15 mouse cellular contexts compared by ENCODE assay signal in the genomic region with DNA sequence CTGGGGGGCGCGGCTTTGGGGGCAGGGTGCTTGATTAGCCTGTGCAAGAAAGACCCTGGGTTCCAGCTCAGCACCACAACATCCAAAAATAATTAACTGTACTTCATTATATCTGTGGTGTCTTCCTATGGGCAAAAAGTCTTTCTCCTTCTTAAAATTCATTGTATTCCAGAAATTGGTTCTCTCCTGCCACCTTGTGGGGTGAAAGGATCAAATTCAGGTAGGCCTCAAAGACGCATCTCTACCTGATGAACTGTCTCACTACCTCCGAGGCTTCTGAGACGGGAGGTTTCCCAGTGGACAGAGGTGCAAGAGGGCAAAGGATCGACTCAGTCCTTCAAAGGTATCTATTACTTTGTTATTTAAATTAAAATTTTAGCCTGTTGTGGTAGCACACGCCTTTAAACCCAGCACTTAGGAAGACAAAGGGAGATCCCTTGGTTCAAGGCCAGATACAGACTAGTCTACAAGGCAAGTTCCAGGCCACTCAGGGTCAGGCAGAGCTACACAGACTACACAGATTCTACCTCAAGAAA. TPM values are rescaled to one million over a fixed set of nuclear protein-coding genes. Genes with fewer than 3 reads are reported as not detected.
DNase-seq lines count a peak whose midpoint lies in the region; ATAC-seq and TF ChIP-seq lines count a peak whose summit lies in the region.
"Had no signal": no experiment of that assay in that cellular context is flagged by ENCODE, and none has a peak within 500 bp of the region (broad histone marks: within the 10 kb centered on the region; RNA-seq: fewer than 3 reads in every experiment).

No protein-coding gene starts in this region.

- peak; percentile 20; the same call in 1 of the 2 replicates for TF ChIP-seq CTCF in cerebellum, adult 2 months (IDR thresholded peaks at IDR 0.05; ENCODE audit: borderline replicate concordance, insufficient read depth, low read depth, low read length)
- TF ChIP-seq CTCF in kidney, adult 2 months (conservative IDR thresholded peaks at IDR 0.05; ENCODE audit: insufficient read depth, insufficient read length, low read depth, low read length), result 0 out of 2 replicates have a peak, but pooled peaks have one; percentile 19
- TF ChIP-seq CTCF in stomach, postnatal 0 days (IDR thresholded peaks at IDR 0.05; ENCODE audit: low read depth), result peak; percentile 59

- no peak for TF ChIP-seq POLR2A in cerebellum, adult 2 months (IDR thresholded peaks at IDR 0.05; ENCODE audit: borderline replicate concordance, insufficient read depth, low read length)
- TF ChIP-seq POLR2A in kidney, adult 2 months (IDR thresholded peaks at IDR 0.05; ENCODE audit: low read depth, low read length), result no peak

- WGBS in cerebellum, adult 2 months, result 58% methylated on average over 7 of the region's 7 CpGs
- 64% methylated on average over 7 of the region's 7 CpGs for WGBS in kidney, adult 2 months
- WGBS in kidney, embryonic 16.5 days, result 70% methylated on average over 7 of the region's 7 CpGs
- 74% methylated on average over 7 of the region's 7 CpGs for WGBS in stomach, postnatal 0 days

- H3K9me3 ChIP-seq in kidney, embryonic 16.5 days (ENCODE audit: low read length), result no peaks in the 10 kb centered on the region
- no peaks in the 10 kb centered on the region for H3K9me3 ChIP-seq in stomach, postnatal 0 days (ENCODE audit: control insufficient read depth, low read length)
- H3K9me3 ChIP-seq: heart, embryonic 12.5 days; limb, embryonic 15.5 days had no signal

- ATAC-seq in cerebellum, adult (ENCODE audit: insufficient number of reproducible peaks, low FRiP score, low TSS enrichment), result no peak
- ATAC-seq in kidney, embryonic 16.5 days (ENCODE audit: low FRiP score, low TSS enrichment), result no peak
- no peak for ATAC-seq in stomach, postnatal 0 days (ENCODE audit: low FRiP score, low TSS enrichment)

- no peaks in the 10 kb centered on the region for H3K27me3 ChIP-seq in cerebellum, adult 2 months (ENCODE audit: control insufficient read depth, insufficient read depth, low read length)
- no peaks in the 10 kb centered on the region for H3K27me3 ChIP-seq in kidney, adult 2 months (replicated peaks; ENCODE audit: control insufficient read depth, insufficient read depth, low read length)
- no peaks in the 10 kb centered on the region for H3K27me3 ChIP-seq in kidney, embryonic 16.5 days (ENCODE audit: insufficient read depth, low read length)
- H3K27me3 ChIP-seq in stomach, postnatal 0 days (ENCODE audit: control insufficient read depth, insufficient read depth, low read length), result no peaks in the 10 kb centered on the region
- H3K27me3 ChIP-seq: heart, embryonic 12.5 days; limb, embryonic 15.5 days had no signal

- H3K27ac ChIP-seq in cerebellum, adult 2 months (ENCODE audit: insufficient read depth, low read length), result no peak overlapping the region
- H3K27ac ChIP-seq in kidney, adult 2 months (ENCODE audit: insufficient read depth, low read depth, low read length), result no peak overlapping the region
- no peak overlapping the region for H3K27ac ChIP-seq in kidney, embryonic 16.5 days (ENCODE audit: low read length)
- H3K27ac ChIP-seq in stomach, postnatal 0 days (replicated peaks), result no peak overlapping the region
- H3K27ac ChIP-seq: limb, embryonic 15.5 days; macrophage had no signal

- no peak overlapping the region; the same call in 1 of the 2 replicates for H3K9ac ChIP-seq in kidney, embryonic 16.5 days (replicated peaks; ENCODE audit: low read length)
- no peak overlapping the region for H3K9ac ChIP-seq in stomach, postnatal 0 days (ENCODE audit: low read length)
- H3K9ac ChIP-seq: heart, embryonic 12.5 days; limb, embryonic 15.5 days had no signal

- H3K4me3 ChIP-seq in cerebellum, adult 2 months (replicated peaks; ENCODE audit: insufficient read depth, low read depth, low read length), result no peak overlapping the region
- H3K4me3 ChIP-seq in kidney, adult 2 months (ENCODE audit: insufficient read depth, low read depth, low read length), result no peak overlapping the region
- no peak overlapping the region for H3K4me3 ChIP-seq in kidney, embryonic 16.5 days (ENCODE audit: low read length)
- no peak overlapping the region for H3K4me3 ChIP-seq in stomach, postnatal 0 days (ENCODE audit: low read depth, low read length)
- H3K4me3 ChIP-seq: heart, embryonic 12.5 days; limb, embryonic 15.5 days had no signal

- H3K36me3 ChIP-seq in kidney, adult 2 months (ENCODE audit: control insufficient read depth, insufficient read depth, low read length), result no peaks in the 10 kb centered on the region
- no peaks in the 10 kb centered on the region for H3K36me3 ChIP-seq in kidney, embryonic 16.5 days (ENCODE audit: insufficient read depth, low read length)
- no peaks in the 10 kb centered on the region for H3K36me3 ChIP-seq in stomach, postnatal 0 days (ENCODE audit: control insufficient read depth, insufficient read depth, low read length)

- no peak overlapping the region for H3K4me2 ChIP-seq in kidney, embryonic 16.5 days (replicated peaks; ENCODE audit: low read depth, low read length)
- H3K4me2 ChIP-seq in stomach, postnatal 0 days (replicated peaks; ENCODE audit: low read depth), result no peak overlapping the region
- H3K4me2 ChIP-seq: heart, embryonic 12.5 days; limb, embryonic 15.5 days had no signal

- H3K4me1 ChIP-seq in cerebellum, adult 2 months (ENCODE audit: control insufficient read depth, insufficient read depth, low read length), result peaks cover 28% of the 10 kb centered on the region
- H3K4me1 ChIP-seq in kidney, adult 2 months (ENCODE audit: control insufficient read depth, insufficient read depth, low read length), result peaks cover 26% of the 10 kb centered on the region
- peaks cover 35% of the 10 kb centered on the region for H3K4me1 ChIP-seq in kidney, embryonic 16.5 days (ENCODE audit: insufficient read depth, low read length)
- H3K4me1 ChIP-seq in stomach, postnatal 0 days (replicated peaks; ENCODE audit: control insufficient read depth, insufficient read depth), result 0 out of 2 replicates have a peak, but pooled peaks cover 3% of the 10 kb centered on the region

- TF ChIP-seq EP300 in stomach, postnatal 0 days (optimal IDR thresholded peaks at IDR 0.05), result no peak

- no peak for DNase-seq in cerebellum, adult 2 months
- no peak for DNase-seq in kidney, adult 2 months
- DNase-seq in thymus, postnatal 14 days, result peak; percentile 26
- no peak for DNase-seq in thymus, postnatal 25 days
- DNase-seq in stomach, postnatal 0 days (ENCODE audit: low spot score), result no peak
- DNase-seq in frontal cortex, adult 2 months (ENCODE audit: extremely low spot score in 1 of 2, low spot score in 1 of 2), result no peak
- DNase-seq: adrenal gland, adult 2 months; kidney, adult 18-20 months; layer of hippocampus, adult 9-11 months; thymus, postnatal 36 days had no signal

RNA-seq across cellular contexts. Expression of a gene that starts 17.2 kb away (rescaled TPM):
- 1,238 and 1,304 TPM in 2 replicates for polyA plus RNA-seq in cerebellum, adult 2 months (2012; rRNA removed)
- polyA plus RNA-seq in kidney, adult 2 months (2012; rRNA removed), result 793 and 827 TPM in 2 replicates
- 631 and 669 TPM in 2 replicates for polyA plus RNA-seq in kidney, embryonic 16.5 days (2015; fragmentation: Nextera tagmentation; extraction: Ambion mirVana)
- 413 and 424 TPM in 2 replicates for polyA plus RNA-seq in stomach, postnatal 0 days (2015; fragmentation: Nextera tagmentation; extraction: Ambion mirVana)
- polyA plus RNA-seq in frontal cortex, adult 2 months (2012; rRNA removed), result 779 and 879 TPM in 2 replicates

RNA-seq across cellular contexts. Expression of a gene that starts 17.4 kb away (rescaled TPM):
- polyA plus RNA-seq in cerebellum, adult 2 months (2012; rRNA removed), result 29.9 and 33.0 TPM in 2 replicates
- polyA plus RNA-seq in kidney, adult 2 months (2012; rRNA removed), result 32.2 and 33.2 TPM in 2 replicates
- polyA plus RNA-seq in kidney, embryonic 16.5 days (2015; fragmentation: Nextera tagmentation; extraction: Ambion mirVana), result 67.5 and 68.0 TPM in 2 replicates
- 36.9 and 39.9 TPM in 2 replicates for polyA plus RNA-seq in stomach, postnatal 0 days (2015; fragmentation: Nextera tagmentation; extraction: Ambion mirVana)
- 37.9 TPM in 2 replicates for polyA plus RNA-seq in frontal cortex, adult 2 months (2012; rRNA removed)

RNA-seq across cellular contexts. Expression of a gene that starts 24.1 kb away (rescaled TPM):
- polyA plus RNA-seq in cerebellum, adult 2 months (2012; rRNA removed), result 394 and 445 TPM in 2 replicates
- polyA plus RNA-seq in kidney, adult 2 months (2012; rRNA removed), result 704 and 720 TPM in 2 replicates
- polyA plus RNA-seq in kidney, embryonic 16.5 days (2015; fragmentation: Nextera tagmentation; extraction: Ambion mirVana), result 356 and 362 TPM in 2 replicates
- 327 and 344 TPM in 2 replicates for polyA plus RNA-seq in stomach, postnatal 0 days (2015; fragmentation: Nextera tagmentation; extraction: Ambion mirVana)
- polyA plus RNA-seq in frontal cortex, adult 2 months (2012; rRNA removed), result 324 and 374 TPM in 2 replicates

RNA-seq across cellular contexts. Expression of a gene that starts 55.0 kb away (rescaled TPM):
- polyA plus RNA-seq in cerebellum, adult 2 months (2012; rRNA removed), result not detected in 2 replicates
- not detected in 2 replicates for polyA plus RNA-seq in kidney, adult 2 months (2012; rRNA removed)
- polyA plus RNA-seq in kidney, embryonic 16.5 days (2015; fragmentation: Nextera tagmentation; extraction: Ambion mirVana), result not detected in 2 replicates
- polyA plus RNA-seq in stomach, postnatal 0 days (2015; fragmentation: Nextera tagmentation; extraction: Ambion mirVana), result 0.04 TPM in 1 of 2 replicates, not detected in the other
- not detected in 2 replicates for polyA plus RNA-seq in frontal cortex, adult 2 months (2012; rRNA removed)
- polyA plus RNA-seq: adrenal gland, adult 2 months; heart, embryonic 12.5 days; limb, embryonic 15.5 days; macrophage had no signal
